Mouse (Mus musculus): Measurements from ENCODE around the gene Tceanc2.
A peak's percentile ranks its signal among the peaks of the same experiment; 100 is the strongest.

The Tceanc2 gene

DNA sequence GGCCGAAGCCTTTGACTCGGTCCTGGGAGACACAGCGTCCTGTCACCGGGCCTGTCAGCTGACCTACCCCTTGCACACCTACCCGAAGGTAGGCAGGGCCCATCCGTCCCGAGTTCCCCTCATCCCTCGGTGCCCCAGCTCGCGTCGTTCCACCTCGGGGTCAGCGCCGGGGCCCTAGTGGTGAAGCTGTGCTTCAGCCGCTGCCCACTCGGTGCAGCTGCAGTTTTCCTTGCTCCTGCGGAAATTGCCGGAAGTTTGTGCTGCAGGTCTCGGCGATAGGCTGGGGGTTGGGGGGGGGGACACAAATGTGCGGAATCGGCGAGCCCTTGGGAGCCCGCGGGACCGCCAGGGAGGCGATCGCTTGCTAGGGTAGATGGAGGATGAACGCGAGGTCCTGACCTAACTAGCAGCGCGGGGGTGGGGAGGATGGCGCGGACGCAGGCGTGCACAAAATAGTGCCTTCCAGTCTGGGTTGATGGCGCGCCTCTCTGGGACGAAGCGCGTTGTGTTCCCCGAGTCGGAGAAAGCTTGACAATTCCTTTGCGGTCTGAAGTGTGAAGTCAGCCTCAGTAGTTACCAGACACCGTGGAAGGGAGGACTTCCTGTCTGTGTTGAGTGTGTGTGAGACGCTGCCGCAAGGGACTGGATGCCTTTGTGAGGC lies at the start of gene Tceanc2:
Gene Tceanc2 (minus strand): TSS at position 287 of the 661 bp plus-strand sequence.
- peak; percentile 54 for DNase-seq (ENCODE audit: low spot score)

DNA sequence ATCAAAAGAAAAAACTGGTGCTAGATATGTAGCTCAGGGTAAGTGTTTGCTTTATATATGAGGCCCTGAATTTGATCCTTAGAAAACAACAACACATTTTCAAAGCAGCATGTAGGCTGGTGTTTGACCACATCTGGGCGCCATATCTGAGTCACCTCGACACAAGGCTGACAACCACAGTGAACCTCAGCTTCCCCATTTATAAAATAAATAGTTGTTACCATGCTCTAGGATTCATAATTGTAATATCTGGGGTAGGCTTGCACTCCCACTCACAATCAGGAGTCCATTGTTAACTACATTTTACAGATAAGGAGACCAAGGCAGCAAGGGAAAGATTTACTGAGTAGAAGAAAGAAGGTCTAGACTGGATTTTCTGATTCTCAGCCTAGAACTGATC lies 47.4 kb upstream of the Tceanc2 start:
- no peak for DNase-seq (ENCODE audit: low spot score)

DNA sequence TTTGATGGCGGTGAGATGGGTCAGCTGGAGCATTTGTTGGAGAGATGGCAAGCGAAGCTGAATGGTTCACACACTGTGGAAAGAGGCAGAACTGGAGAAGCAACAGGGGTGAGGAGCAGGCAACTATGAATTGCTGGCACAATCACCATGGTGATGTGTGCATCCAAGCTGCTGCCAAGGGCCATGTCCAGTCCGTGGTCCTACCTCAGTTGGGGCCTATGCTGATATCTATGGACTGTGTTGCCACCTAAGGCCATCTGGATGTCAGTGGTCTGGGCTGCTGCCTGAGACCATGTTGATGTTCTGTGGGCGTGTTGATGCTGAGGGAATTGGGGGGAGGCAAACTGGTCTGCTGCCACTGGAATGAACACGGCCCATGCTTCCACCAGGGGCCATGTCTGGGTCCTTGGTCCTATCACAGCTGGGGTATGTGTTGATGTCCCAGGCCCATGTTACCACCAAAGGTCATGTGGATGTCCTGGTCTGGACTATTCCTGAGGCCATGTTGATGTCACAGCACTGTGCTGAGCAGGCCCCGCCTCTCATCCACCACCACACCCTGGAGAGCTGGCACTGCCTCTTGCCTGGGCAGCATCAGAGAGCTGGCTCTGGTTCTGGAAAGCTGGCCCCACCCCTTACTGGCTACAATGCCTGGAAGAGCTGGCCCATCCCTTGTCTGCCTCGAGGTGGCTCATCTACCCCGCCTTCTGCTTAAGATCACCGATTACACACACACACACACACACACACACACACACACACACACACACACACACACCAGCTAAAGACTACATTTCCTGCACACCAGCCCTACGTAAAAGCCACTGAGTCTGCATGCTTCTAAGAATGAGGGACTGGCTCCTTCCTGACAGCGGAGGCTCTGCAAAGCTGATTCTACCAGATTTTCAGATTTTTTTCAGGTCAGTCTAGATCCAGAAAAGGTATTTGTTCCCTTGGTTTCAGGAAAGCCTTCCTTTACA lies 44.6 kb upstream of the Tceanc2 start:
- DNase-seq (ENCODE audit: low spot score) = peak; percentile 29

DNA sequence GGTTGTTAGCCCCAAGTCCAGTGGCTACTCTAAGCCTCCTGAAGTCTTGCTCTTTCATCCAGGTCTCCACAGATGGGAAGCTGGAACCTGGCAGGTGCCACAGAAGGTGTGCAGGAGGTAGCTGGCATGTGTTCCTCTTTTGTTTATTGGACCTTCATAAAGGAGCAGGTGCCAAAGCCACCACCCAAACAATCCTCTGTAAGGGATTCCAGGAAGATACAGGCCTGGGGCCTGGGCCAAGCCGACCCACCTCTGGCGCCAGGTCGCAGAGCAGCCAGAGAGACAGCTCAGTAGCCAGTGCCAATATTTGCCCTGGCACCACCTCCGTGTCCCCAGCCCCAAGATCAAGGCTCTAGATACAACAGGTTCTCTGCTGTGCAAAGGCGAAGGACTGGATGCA lies 42.6 kb upstream of the Tceanc2 start:
- DNase-seq (ENCODE audit: low spot score) = no peak

DNA sequence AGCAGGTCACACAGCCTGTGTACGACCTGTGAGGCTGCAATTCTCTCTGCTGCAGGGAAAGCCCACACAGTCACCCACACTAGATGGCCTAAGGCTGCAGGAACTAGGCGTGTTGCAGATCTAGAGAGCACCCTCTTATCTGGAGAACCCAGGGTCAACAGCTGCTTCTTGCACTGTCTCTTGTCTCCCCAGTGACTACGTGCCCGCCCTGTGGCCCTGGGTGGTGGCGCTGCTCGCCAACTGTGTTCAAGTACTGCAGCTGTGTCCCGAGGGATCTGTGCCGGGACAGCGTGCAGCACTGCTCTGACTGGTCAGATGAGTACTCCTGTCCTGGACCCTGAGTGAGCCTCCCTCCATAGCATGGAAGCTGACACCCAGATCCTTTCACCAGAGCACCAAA lies 38.7 kb upstream of the Tceanc2 start:
- DNase-seq (ENCODE audit: low spot score) = peak; percentile 69

DNA sequence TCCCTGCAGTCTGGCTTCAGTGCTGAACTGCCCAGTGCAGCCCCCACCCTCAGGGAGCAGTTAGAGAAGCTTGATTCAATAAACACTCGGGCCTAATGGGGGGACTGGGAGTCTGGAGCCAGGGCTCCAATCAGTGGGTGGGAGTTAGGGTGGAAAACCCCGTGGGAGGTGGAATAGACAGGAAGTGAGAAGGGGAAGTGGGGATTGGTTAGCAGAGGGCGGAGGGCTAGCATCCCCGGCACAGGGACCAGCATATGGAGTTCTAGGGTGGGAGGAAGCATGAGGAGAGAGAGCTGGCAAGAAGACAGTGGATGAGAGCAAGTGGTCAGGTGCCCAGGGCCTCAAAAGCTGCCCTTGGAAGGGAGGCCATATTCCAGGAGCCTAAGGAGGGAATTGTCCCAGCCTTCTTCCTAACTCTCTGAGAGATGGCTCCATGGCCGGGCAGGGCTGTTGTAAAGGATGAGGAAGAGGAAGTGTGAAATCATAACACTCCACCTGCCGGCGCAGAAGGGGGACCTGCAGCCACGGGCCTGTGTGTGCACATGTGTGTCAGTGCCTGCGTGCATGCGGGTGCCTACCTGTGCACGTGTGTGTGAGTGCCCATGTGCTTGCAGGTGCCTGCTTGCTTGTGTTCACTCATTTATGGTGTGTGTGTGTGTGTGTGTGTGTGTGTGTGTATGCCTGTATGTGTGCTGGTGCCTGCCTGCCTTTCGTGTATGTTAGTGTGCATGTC lies 34.5 kb upstream of the Tceanc2 start:
- DNase-seq (ENCODE audit: low spot score) = no peak

DNA sequence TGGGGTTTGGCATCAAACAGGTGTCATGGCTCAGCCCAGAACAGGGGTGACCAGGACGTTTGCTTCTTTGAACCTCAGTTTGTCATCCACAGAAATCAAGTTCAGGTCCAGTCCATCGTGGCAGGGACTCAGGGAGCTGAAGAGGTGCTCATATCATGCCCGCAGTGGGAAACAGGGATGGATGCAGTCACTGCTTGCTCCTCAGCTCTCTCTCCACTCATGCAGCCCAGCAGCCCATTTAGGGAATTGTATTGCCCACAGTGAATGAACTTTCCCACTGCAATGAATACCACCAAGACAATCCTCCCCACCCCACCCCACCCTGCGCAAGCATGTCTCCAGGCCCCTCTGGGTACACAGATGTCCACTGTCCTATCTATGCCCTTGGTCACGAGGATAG lies 33.0 kb upstream of the Tceanc2 start:
- no peak for DNase-seq (ENCODE audit: low spot score)

DNA sequence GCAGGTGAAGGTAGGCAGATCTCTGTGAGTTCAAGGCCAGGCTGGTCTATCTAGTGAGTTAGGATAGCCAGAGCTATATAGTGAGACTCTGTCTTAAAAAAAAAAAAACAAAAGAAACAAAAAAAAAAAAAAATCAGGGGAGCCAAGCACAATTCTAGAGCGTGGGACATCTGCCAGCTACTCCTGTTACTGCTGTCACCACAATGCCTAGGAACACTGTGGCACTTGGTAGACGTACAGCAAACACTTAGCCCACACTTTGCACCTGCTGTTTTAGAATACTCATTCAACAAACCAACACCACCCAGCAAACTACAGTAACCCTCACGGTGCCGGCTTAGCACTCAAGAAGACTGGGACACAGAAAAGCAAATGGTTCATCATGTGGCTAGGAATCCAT lies 32.5 kb upstream of the Tceanc2 start:
- no peak for DNase-seq (ENCODE audit: low spot score)

DNA sequence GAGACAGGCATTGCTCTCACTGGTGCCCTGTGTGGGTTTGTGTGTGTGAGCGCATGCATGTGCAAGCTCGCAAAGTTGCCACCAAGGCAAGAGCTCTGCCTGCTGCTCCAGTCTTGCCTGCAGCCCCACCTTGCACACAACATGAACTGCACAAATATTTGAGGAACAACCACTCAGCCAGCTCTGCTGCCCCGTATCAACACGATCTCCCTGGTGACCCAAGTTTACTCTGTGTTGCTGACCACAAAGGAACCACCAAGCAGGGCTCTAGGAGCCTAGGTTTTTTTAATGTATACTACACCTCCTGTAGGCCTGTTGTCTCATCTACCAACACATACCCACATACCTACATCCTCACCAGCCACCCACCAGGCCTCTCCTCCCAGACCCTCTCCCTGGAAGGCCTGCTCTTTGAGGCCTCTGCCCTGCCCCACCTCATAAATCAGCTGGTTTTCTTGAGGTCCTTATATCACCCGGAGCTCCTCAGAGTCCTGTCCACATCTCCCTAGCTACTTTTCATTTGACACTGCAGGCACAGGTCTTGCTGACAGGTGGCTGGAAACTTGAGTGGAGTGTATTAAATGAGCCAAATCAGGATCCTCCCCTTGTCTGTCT lies 31.7 kb upstream of the Tceanc2 start:
- DNase-seq (ENCODE audit: low spot score) = no peak

DNA sequence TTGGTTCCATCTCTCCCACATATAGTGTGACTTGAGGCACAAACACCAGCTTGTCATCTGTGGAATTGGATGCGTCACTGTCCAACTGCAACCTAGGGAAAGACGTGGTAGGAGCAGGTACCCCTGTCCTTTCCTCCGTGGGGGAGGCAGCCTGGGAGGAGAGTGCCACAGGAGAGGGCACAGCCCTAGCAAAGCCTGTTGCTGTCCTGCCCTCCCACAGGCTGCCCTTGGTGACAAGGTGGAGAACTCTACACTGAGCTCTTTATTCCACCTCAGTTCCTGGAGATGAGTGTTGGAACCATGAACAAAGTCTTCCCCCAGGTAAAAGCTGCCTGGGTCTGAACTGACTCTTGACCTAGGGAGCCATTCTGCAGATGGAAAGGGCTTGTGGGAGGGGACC lies 30.0 kb upstream of the Tceanc2 start, which contains the start of gene Ldlrad1:
Gene Ldlrad1 (plus strand): TSS at position 301 of the 400 bp plus-strand sequence.
- DNase-seq (ENCODE audit: low spot score) = no peak

DNA sequence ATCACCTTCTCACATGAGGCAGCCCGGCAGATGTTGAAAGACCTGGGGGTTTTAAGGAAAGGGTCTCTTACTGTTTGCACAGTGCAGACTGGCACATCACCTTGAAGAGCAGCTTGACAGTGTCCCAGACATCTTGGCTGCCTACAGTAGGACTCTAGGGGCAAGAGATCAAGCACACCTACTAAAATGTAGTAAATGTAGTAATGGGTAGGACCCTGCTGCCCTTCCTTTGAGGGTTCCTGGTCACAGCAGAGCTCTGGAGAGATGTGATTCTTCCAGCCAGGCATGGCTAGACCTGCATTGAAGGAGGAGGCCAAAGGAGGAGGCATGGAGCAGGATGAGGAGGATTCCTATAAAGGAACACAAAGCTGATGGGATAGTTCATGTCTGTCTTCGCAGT lies 28.1 kb upstream of the Tceanc2 start:
- no peak for DNase-seq (ENCODE audit: low spot score)

DNA sequence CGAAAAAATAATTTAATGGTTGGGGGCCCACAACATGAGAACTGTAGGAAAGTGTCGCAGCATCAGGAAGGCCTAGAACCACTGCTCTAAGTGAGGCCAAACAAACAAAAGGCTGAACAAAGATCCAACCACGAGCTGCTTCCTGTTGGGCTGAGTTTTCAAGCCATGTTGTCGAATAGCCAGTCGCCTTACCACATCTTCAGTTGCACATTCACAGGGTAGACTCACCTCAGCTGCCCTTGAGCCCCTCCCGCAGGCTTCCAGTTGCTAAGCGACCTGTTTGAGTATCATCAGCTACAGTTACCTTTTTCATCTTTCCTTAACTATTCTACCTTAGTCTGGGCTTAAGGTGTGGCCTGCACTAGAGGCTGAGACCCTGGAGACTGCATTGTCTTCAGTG lies 24.1 kb upstream of the Tceanc2 start:
- DNase-seq (ENCODE audit: low spot score) = no peak

DNA sequence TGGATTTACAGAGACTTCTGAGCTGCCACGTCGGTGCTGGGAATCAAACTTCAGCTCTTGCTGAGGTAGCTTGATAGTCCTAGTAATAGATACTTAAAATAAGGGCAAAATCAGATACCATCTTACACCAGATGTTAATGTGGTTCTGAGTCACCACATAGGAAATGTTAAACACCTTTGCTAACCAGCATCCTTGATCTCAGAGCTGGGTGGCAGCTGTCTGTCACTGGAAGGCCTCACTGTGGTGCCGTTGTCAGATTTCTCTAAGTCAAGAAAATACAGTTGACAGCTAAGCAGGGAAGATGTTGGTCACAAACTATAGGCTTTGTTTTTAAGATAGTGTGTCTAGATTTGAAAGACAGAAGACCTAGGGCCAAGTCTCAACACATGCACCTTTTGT lies 22.9 kb upstream of the Tceanc2 start:
- no peak for DNase-seq (ENCODE audit: low spot score)

DNA sequence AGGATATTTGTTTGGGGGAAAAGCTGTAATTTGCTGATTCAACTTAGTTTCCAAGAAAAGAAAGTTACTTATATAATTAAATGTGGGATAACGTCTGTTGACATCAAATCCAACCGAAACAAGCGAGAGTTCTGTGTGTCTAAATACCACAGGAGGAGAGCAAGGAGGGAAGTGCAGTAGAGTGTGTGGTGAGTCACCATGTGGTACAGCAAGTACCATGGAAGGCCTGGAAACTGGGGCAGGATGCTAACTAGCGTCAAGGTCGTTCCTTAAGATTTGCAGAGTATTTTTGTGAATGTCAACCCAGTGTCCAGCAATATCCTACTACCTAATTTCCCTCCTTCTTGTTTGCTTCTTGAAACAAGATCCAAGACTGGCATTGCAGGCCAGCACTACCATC lies 19.2 kb upstream of the Tceanc2 start:
- DNase-seq (ENCODE audit: low spot score) = no peak

DNA sequence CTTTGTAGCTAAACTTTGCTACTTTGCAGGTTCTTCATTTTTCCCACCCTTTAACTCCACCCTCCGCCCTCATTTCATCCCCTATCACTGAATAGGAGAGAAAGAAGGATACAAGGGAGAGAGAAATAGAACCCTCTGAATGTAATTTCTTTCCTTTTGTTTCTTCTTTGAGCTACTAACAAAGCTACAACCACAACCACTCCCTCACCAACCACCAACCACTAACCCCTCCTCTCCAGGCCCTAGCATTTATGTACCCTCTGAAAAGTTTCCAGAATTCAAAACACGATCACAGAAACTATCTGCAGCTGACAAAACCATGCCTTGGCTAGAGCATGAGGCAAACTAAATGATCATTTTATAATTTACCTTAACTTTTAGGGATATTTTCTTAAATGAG lies 17.5 kb upstream of the Tceanc2 start:
- DNase-seq (ENCODE audit: low spot score) = no peak

DNA sequence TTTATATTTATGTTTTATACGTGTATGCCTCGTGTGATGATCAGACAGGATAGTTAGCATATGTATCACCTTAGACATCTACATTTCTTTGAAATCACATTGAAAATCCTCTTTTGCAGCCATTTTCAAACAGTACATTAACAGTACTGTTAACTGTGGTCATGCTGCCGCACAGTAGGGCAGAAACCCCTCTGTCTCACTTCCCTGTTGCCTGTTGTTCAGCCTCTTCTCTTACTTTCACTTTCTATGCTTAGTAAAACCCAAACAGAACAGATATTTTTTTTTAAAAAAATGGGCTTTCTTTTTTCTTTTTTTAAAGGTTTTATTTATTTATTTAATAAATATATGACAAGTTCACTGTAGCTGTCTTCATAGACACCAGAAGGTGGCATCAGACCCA lies 14.9 kb upstream of the Tceanc2 start:
- DNase-seq (ENCODE audit: low spot score) = no peak

DNA sequence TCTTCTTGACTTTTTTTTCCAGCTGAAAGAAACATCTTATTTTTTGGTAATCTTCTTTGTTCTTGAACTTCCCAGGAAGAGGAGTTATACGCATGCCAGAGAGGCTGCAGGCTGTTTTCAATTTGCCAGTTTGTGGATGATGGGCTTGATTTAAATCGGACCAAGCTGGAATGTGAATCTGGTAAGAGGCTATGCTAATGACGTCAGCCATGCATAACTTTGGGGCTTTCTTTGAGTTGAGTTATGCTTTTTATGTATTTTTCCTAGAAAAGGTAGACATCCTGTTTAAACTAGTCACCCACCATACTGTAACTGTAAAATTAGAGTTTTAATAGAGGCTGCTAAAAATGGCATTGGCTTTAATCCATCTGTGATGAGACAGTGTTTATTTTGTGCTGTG lies 6.8 kb upstream of the Tceanc2 start:
- no peak for DNase-seq (ENCODE audit: low spot score)

DNA sequence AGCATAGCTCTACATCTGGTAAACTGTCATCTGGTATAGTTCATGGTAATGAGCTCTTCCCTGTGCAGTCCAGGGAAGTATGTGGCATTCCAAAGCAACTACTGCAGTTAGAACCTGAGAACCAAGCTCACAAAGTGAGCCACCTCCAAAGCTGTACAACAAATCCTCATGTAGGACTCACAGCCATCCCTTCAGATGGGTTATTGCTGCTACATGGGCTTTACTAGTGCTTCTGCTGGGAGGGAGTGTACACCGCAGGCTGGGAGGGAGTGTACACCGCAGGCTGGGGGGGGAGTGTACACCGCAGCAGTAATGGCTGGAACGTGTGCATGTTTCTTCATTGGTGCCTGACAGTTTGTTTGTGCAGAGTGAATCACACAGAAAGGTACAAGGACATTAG lies 4.3 kb upstream of the Tceanc2 start:
- DNase-seq (ENCODE audit: low spot score) = no peak

DNA sequence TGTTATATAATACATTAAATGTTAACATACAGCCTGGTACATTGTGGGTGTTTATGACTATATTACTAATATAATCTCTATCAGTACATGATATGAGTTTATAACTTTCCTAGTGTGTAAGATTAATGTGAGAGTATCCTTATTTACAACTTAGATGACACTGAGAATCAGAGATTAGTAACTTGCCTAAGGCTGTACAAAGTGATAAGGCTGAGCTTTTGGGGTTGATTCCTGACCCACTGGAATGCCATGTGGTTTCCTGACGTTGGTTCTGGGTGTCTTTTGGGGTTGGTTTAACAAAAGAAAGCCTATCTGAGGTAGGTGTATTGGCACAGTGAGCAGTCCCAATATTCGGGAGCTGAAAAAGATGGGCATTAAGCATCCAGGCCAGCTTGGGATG lies 3.9 kb upstream of the Tceanc2 start:
- no peak for DNase-seq (ENCODE audit: low spot score)

DNA sequence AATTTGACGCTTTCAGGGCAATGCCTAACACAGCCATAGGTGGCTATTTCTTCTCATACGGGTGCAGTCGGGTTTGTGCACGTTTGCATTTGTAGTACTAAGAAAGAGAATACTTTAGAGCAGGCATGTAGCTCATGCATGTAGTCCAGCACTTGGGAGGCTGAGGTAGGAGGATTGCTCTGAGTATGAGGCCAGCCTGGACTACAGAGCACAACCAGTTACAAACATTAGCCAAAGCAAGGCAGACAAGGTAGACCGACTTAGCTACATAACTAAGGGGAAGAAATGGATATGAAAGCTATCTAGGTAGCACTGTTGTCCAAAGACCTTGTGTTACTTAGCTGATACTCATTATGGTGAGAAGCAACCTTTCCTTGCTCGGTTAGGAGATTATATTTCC lies 3.0 kb upstream of the Tceanc2 start:
- no peak for DNase-seq (ENCODE audit: low spot score)

DNA sequence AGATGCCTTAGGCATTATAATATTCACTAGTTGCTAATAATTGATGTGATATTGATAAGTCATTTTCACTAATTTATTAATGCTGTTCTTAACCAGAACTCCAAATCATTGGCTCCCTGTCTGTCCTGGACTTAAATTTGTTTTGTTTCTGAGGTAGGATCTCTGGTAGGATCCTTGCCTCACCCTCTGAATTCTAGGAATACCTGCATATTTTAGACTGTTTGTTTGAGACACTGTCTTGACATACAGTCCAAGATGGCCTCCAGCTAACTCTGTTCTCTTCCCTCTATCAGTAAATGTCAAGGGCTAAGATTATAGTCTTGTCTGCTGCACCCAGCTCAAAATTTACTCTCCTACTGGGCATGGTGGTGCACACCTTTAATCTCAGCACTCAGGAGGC lies 1.8 kb upstream of the Tceanc2 start:
- no peak for DNase-seq (ENCODE audit: low spot score)

DNA sequence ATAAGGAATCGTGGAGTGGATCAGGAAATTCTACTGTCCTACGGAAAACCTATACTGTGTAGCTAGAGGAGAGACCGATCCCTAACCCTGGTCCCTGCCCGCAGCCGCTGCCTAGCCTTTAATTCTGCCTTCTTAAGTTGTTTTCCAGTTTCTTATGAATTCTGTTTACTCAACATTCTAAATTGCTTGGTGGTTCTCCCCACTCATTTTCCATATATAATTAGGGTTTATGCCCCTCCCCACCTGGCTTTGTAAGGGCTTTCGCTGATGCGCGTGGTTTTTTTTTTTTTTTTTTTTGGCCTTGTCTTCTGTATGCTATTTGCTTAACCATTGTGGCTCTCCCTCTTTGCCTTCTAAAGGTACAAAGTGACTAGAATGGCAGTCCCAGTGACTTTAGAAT lies 645 bp upstream of the Tceanc2 start:
- DNase-seq (ENCODE audit: low spot score) = no peak
